Mouse (Mus musculus) ES-Bruce4 (cell line): ENCODE results near the gene Rbm47. TPM values are rescaled to one million over a fixed set of nuclear protein-coding genes. Genes with fewer than 3 reads are reported as not detected.

Experiments
- H3K27ac ChIP-seq: 2 replicates; pipeline ENCODE4 v1.5.1; 2012; ENCODE audit warnings: low read length, inconsistent platforms; ENCODE audit not compliant: insufficient read depth
- H3K27me3 ChIP-seq: 2 replicates; pipeline ENCODE4 v1.6.1; 2012; ENCODE audit warnings: mild to moderate bottlenecking, low read length, inconsistent platforms; ENCODE audit not compliant: control insufficient read depth, poor library complexity, insufficient read depth, severe bottlenecking
- H3K36me3 ChIP-seq: 2 replicates; pipeline ENCODE4 v1.6.1; 2012; ENCODE audit warnings: inconsistent platforms, mild to moderate bottlenecking, low read length, moderate library complexity; ENCODE audit not compliant: control insufficient read depth, poor library complexity, insufficient read depth, severe bottlenecking
- H3K4me1 ChIP-seq: one replicate; pipeline ENCODE4 v1.8.1; 2011; ENCODE audit warnings: low read length; ENCODE audit not compliant: control insufficient read depth, insufficient read depth
- H3K4me3 ChIP-seq: 2 replicates; pipeline ENCODE4 v1.5.1; 2011; ENCODE audit warnings: low read depth, mild to moderate bottlenecking, low read length
- H3K9ac ChIP-seq: 2 replicates; pipeline ENCODE4 v1.6.1; 2012; ENCODE audit warnings: low read depth, mild to moderate bottlenecking, inconsistent platforms; ENCODE audit not compliant: poor library complexity, severe bottlenecking
- H3K9me3 ChIP-seq: replicated peaks from 2 replicates; pipeline ENCODE4 v1.6.1; 2012; ENCODE audit warnings: mild to moderate bottlenecking, low read length, inconsistent platforms; ENCODE audit not compliant: control insufficient read depth, poor library complexity, insufficient read depth, severe bottlenecking
- CTCF ChIP-seq: IDR thresholded peaks from one replicate; pipeline ENCODE4 v1.8.1; 2011; ENCODE audit warnings: low read depth, low read length
- EP300 ChIP-seq: IDR thresholded peaks from 2 replicates; pipeline ENCODE4 v1.6.1; 2011; ENCODE audit warnings: low read depth, low read length; ENCODE audit not compliant: insufficient read depth
- POLR2A ChIP-seq: IDR thresholded peaks from one replicate; pipeline ENCODE4 v1.8.1; 2011; ENCODE audit warnings: low read length; ENCODE audit not compliant: insufficient read depth
- polyA plus RNA-seq: library from polyadenylated mRNA; stranded (reverse); fragments of >200 nt; gene quantifications from 2 replicates; pipeline ENCODE4 v1.2.4, GENCODE M21; 2011; ENCODE audit warnings: low read depth; ENCODE audit not compliant: missing spikeins, insufficient read depth, insufficient read length

Gene Rbm47
- polyA plus RNA-seq, 1 experiment: 82.8 TPM

DNA sequence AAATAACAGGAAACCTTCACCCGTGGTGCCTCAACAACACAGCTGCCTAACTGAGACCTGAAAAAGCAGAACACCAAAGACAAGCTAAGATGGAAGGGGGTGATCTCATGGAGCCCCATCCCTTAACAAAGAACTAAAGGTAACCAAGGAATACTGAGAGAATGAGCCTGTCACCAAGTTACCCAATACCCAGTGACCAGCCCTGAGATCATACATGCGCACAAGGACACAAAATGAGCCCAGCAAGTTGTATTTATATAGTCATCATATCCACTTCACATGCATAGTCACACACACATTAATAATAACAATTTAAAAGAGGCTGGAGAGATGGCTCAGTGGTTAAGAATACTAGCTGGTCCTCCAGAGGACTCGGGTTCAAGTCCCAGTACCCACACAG is 44.0 kb downstream of the Rbm47 start:
- H3K27me3 ChIP-seq: no peaks in the 10 kb centered on the region
- no peak overlapping the region for H3K9ac ChIP-seq
- no peak overlapping the region for H3K4me3 ChIP-seq
- H3K36me3 ChIP-seq: 0 out of 2 replicates have a peak, but pooled peaks cover 2% of the 10 kb centered on the region
- TF ChIP-seq EP300 (no peak), POLR2A (no peak), CTCF (no peak)
- no peak overlapping the region for H3K27ac ChIP-seq
- H3K9me3 ChIP-seq: 0 out of 2 replicates have a peak, but pooled peaks cover 5% of the 10 kb centered on the region
- H3K4me1 ChIP-seq: no peaks in the 10 kb centered on the region

- Histone ChIP-seq H3K27me3 (no peaks in the 10 kb centered on the region), H3K4me1 (no peaks in the 10 kb centered on the region), H3K9ac (no peak overlapping the region), H3K36me3 (0 out of 2 replicates have a peak, but pooled peaks cover under 1% of the 10 kb centered on the region), H3K4me3 (no peak overlapping the region), H3K27ac (no peak overlapping the region), H3K9me3 (0 out of 2 replicates have a peak, but pooled peaks cover 3% of the 10 kb centered on the region)
- TF ChIP-seq POLR2A: no peak
- no peak for TF ChIP-seq CTCF
- no peak for TF ChIP-seq EP300
Measured at GRCm38 (mm10) chr5:66125418-66125817, 47.5 kb downstream of the Rbm47 start.

GRCm38 (mm10) chr5:66124931-66125330 is 48.0 kb downstream of the Rbm47 start:
- Histone ChIP-seq H3K9ac (no peak overlapping the region), H3K4me3 (no peak overlapping the region), H3K27me3 (no peaks in the 10 kb centered on the region), H3K27ac (no peak overlapping the region), H3K36me3 (no peaks in the 10 kb centered on the region), H3K4me1 (no peaks in the 10 kb centered on the region), H3K9me3 (no peaks in the 10 kb centered on the region)
- no peak for TF ChIP-seq POLR2A
- no peak for TF ChIP-seq EP300
- no peak for TF ChIP-seq CTCF

DNA sequence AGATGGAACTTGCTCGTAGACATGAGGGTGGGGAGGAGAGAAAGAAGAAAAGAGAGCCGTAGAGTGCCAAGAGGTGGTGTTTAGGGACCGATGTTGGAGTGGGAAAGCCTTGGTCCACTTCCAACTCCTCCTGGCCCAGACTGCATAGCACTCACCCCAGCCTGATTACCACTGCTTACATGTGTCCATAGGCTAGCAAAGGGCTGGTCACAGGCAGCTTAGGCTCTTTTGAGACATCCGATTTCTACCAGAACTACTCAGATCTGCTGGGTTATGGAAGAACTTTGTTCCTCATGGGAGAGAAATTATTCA is 48.9 kb downstream of the Rbm47 start:
- no peaks in the 10 kb centered on the region for H3K9me3 ChIP-seq
- H3K9ac ChIP-seq: no peak overlapping the region
- H3K4me1 ChIP-seq: no peaks in the 10 kb centered on the region
- no peak for TF ChIP-seq EP300
- TF ChIP-seq POLR2A: no peak
- TF ChIP-seq CTCF: no peak
- H3K36me3 ChIP-seq: no peaks in the 10 kb centered on the region
- H3K27me3 ChIP-seq: no peaks in the 10 kb centered on the region
- H3K27ac ChIP-seq: no peak overlapping the region
- no peak overlapping the region for H3K4me3 ChIP-seq

DNA sequence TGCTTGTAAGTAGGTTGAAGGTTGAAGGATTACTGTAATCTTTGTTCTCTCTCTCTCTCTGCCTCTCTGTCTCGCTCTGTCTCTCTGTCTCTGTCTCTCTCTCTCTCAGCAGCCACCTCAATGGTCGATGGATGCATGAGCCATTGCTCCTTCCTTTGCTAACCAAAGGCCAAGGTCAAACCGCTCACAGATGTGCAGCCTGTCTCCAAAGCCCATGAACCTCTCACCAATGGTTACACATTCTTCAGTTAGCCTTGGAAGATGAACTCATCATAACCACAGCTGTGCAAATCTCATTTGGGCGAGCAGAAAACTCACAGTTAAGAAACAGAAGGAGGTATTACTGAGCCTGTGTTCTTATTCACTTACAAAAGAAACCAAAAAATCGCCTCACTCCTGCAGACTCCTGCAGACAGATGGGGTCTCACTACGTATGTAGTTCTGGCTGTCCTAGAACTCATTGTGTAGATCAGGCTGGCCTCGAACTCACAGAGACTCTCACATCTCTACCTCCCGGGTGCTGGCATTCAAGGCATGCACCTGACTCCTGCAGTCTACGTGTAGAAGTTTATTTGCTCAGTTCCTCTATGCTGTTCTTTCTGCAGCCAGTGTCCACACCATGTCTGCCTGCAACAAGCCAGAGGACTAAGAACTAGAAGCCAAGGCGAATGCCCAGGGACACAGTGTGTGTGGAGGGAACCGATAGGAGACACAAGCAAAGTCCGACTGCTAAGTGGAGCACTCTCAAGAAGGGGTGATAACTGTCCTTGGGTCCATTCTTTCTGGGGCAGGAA is 49.4 kb downstream of the Rbm47 start:
- H3K27me3 ChIP-seq: no peaks in the 10 kb centered on the region
- TF ChIP-seq EP300: no peak
- no peak for TF ChIP-seq CTCF
- no peak for TF ChIP-seq POLR2A

DNA sequence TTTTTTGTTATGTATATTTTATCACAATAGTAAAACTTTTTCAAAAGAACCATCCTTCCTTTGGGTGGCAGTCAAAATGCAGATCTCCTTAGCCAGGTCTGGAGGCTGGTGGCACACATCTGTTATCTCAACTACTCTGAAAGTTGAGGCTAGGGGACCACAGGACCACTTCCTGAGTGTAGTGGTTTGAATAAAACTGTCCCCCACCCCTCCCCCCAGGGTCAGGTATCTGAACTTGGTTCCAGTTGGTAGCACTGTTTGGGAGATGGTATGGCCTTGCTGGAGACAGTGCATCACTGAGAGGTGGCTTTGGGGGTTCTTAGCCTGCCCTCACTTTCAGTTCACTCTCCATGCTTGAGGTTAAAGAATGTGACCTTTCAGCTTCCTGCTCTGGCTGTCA is 51.7 kb downstream of the Rbm47 start:
- Histone ChIP-seq H3K9me3 (no peaks in the 10 kb centered on the region), H3K4me1 (no peaks in the 10 kb centered on the region), H3K4me3 (no peak overlapping the region), H3K9ac (no peak overlapping the region), H3K27me3 (no peaks in the 10 kb centered on the region), H3K27ac (no peak overlapping the region), H3K36me3 (no peaks in the 10 kb centered on the region)
- TF ChIP-seq CTCF: no peak
- TF ChIP-seq POLR2A: no peak
- TF ChIP-seq EP300: no peak

More for the DNA sequence above, 49.4 kb downstream of the Rbm47 start:
- Histone ChIP-seq H3K36me3 (no peaks in the 10 kb centered on the region), H3K4me3 (no peak overlapping the region), H3K9ac (no peak overlapping the region), H3K27ac (no peak overlapping the region), H3K4me1 (no peaks in the 10 kb centered on the region), H3K9me3 (no peaks in the 10 kb centered on the region)
